Mouse (Mus musculus) cerebellum, postnatal 14 days (tissue): ENCODE measurements around the gene Plxna2.

ENCODE experiments used
- DNase-seq, 2 experiments: peaks; one replicate each; pipeline ENCODE4 v3.0.0; 2021; ENCODE audit warnings: mixed read lengths in 2 of 2

The Plxna2 gene

GRCm38 (mm10) chr1:194623641-194624040 lies 5.6 kb downstream of the Plxna2 start:
- no peak for DNase-seq

GRCm38 (mm10) chr1:194624411-194624810 lies 6.4 kb downstream of the Plxna2 start:
- DNase-seq: peak; percentile 53 to 62

GRCm38 (mm10) chr1:194624973-194625372 lies 7.0 kb downstream of the Plxna2 start:
- DNase-seq: peak in 1 of 2 experiments; percentile 42

- DNase-seq: no peak
Measured at GRCm38 (mm10) chr1:194626109-194626508, 8.1 kb downstream of the Plxna2 start.

GRCm38 (mm10) chr1:194627286-194627685 lies 9.3 kb downstream of the Plxna2 start:
- DNase-seq: no peak

- DNase-seq: no peak
Measured at GRCm38 (mm10) chr1:194629135-194629689, 11.2 kb downstream of the Plxna2 start.

- no peak for DNase-seq
Measured at GRCm38 (mm10) chr1:194630498-194631056, 12.6 kb downstream of the Plxna2 start.

- no peak for DNase-seq
Measured at GRCm38 (mm10) chr1:194631574-194631973, 13.6 kb downstream of the Plxna2 start.

- DNase-seq: no peak
Measured at GRCm38 (mm10) chr1:194632029-194632428, 14.0 kb downstream of the Plxna2 start.

- DNase-seq: no peak
Measured at GRCm38 (mm10) chr1:194635411-194635810, 17.4 kb downstream of the Plxna2 start.

- no peak for DNase-seq
Measured at GRCm38 (mm10) chr1:194635942-194636341, 17.9 kb downstream of the Plxna2 start.

GRCm38 (mm10) chr1:194637391-194638304 lies 19.6 kb downstream of the Plxna2 start:
- no peak for DNase-seq

- DNase-seq: no peak
Measured at GRCm38 (mm10) chr1:194641601-194642301, 23.7 kb downstream of the Plxna2 start.

- no peak for DNase-seq
Measured at GRCm38 (mm10) chr1:194642302-194642787, 24.3 kb downstream of the Plxna2 start.

- DNase-seq: no peak
Measured at GRCm38 (mm10) chr1:194643930-194644329, 25.9 kb downstream of the Plxna2 start.

- no peak for DNase-seq
Measured at GRCm38 (mm10) chr1:194645898-194646297, 27.9 kb downstream of the Plxna2 start.

- DNase-seq: no peak
Measured at GRCm38 (mm10) chr1:194650076-194650475, 32.1 kb downstream of the Plxna2 start.

- no peak for DNase-seq
Measured at GRCm38 (mm10) chr1:194650566-194650965, 32.5 kb downstream of the Plxna2 start.

GRCm38 (mm10) chr1:194651987-194652386 lies 34.0 kb downstream of the Plxna2 start:
- DNase-seq: no peak

GRCm38 (mm10) chr1:194658459-194659160 lies 40.6 kb downstream of the Plxna2 start:
- DNase-seq: peak; percentile 22 to 35

GRCm38 (mm10) chr1:194660426-194661119 lies 42.6 kb downstream of the Plxna2 start:
- no peak for DNase-seq

GRCm38 (mm10) chr1:194663021-194663420 lies 45.0 kb downstream of the Plxna2 start:
- no peak for DNase-seq
